Mouse (Mus musculus): ENCODE measurements around the gene BC016579. TPM values are rescaled to one million over a fixed set of nuclear protein-coding genes. Genes with fewer than 3 reads are reported as not detected.

Gene BC016579
- 5.5 TPM in 2 replicates for polyA plus RNA-seq (2015; fragmentation: Nextera tagmentation; extraction: Ambion mirVana)

DNA sequence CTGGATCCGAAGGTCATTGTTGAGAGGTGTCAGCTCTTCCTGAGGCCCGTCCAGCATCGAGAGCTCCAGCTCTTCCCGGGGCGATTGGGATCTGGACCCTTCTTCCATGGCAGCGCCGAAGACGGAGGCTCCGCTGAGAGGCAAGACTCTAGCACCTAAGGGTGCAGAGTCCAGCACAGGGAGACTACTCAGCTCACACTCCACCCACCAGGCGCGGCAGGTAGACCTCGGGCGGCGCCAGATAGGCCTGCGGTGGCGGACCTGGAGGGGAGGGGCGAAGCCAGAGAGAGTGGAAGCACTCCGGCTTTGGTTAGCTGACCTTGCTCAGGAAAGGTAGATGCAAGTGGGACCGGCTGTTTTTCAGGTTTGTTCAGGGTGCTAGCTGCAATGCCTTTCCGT is at the start of gene BC016579:
Gene BC016579, minus strand, starts transcription at position 135 of the 399 bp plus-strand sequence.
- Histone ChIP-seq H3K9ac (ENCODE audit: low read depth, low read length) (peak within 1 kb of the TSS; percentile 70), H3K36me3 (ENCODE audit: control insufficient read depth, insufficient read depth) (no peaks in the 10 kb centered on the region), H3K27me3 (replicated peaks; ENCODE audit: control insufficient read depth, insufficient read depth, low read length) (no peaks in the 10 kb centered on the region), H3K4me2 (replicated peaks; ENCODE audit: low read depth) (peak within 1 kb of the TSS; percentile 70), H3K27ac (ENCODE audit: low read depth, low read length) (peak within 1 kb of the TSS; percentile 93), H3K9me3 (ENCODE audit: control insufficient read depth) (no peaks in the 10 kb centered on the region), H3K4me1 (replicated peaks; ENCODE audit: control insufficient read depth, insufficient read depth, low read length) (peaks cover 4% of the 10 kb centered on the region; the same call in 1 of the 2 replicates), H3K4me3 (ENCODE audit: low read depth, low read length) (peak within 1 kb of the TSS; percentile 60)
- peak; percentile 97 for ATAC-seq
- 6% methylated on average over 20 of the region's 20 CpGs for WGBS
- no peak for TF ChIP-seq CTCF (IDR thresholded peaks at IDR 0.05; ENCODE audit: low read depth)

DNA sequence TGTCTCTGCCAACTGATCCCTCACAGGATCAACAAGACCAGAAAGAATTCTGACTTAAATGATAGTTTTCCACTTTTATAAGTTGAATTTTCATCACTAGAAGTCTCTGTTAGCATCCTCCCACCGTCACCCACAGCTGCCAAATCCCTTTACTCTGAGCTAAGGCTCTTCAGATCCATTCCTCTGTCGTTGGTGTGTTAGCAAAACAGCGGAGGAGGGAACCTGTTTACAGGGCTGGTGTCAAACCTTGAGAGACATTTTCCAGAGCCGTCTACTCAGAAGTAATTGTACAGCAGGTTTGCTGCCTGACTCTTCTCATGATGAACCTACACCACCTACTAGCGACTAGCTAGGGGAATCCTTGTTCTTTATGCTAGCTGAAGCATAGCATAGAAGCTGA is 45.4 kb upstream of the BC016579 start:
- no peak for ATAC-seq
- no peak for TF ChIP-seq CTCF (IDR thresholded peaks at IDR 0.05; ENCODE audit: low read depth)
- no peak overlapping the region for H3K27ac ChIP-seq (ENCODE audit: low read depth, low read length)
- WGBS, result 56% methylated on average over 5 of the region's 5 CpGs
- H3K4me3 ChIP-seq (ENCODE audit: low read depth, low read length), result no peak overlapping the region
- no peaks in the 10 kb centered on the region for H3K27me3 ChIP-seq (replicated peaks; ENCODE audit: control insufficient read depth, insufficient read depth, low read length)
- H3K4me1 ChIP-seq (replicated peaks; ENCODE audit: control insufficient read depth, insufficient read depth, low read length), result no peaks in the 10 kb centered on the region
- H3K36me3 ChIP-seq (ENCODE audit: control insufficient read depth, insufficient read depth), result no peaks in the 10 kb centered on the region
- H3K9me3 ChIP-seq (ENCODE audit: control insufficient read depth), result no peaks in the 10 kb centered on the region
- no peak overlapping the region for H3K9ac ChIP-seq (ENCODE audit: low read depth, low read length)
- no peak overlapping the region for H3K4me2 ChIP-seq (replicated peaks; ENCODE audit: low read depth)

DNA sequence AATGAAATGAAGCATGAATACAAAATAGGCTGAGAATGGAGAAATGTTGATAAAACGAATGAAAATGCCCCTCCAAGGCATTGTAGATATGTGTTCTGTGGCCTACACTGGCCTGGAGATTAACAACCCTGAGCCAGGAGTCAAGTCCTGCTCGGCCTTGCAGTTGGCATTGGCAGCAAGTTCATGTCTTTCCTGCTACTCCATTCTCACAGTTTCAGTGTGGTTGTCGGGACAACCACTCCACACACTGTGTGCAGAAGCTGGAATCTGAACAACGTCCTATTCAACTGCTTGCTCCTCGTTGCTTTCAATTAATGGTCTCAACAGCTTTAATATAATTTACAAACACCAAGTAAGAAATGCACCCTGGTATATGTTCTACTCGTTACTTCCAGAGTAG is 44.1 kb upstream of the BC016579 start:
- ATAC-seq, result no peak
- WGBS, result 79% methylated on average over 6 of the region's 6 CpGs

DNA sequence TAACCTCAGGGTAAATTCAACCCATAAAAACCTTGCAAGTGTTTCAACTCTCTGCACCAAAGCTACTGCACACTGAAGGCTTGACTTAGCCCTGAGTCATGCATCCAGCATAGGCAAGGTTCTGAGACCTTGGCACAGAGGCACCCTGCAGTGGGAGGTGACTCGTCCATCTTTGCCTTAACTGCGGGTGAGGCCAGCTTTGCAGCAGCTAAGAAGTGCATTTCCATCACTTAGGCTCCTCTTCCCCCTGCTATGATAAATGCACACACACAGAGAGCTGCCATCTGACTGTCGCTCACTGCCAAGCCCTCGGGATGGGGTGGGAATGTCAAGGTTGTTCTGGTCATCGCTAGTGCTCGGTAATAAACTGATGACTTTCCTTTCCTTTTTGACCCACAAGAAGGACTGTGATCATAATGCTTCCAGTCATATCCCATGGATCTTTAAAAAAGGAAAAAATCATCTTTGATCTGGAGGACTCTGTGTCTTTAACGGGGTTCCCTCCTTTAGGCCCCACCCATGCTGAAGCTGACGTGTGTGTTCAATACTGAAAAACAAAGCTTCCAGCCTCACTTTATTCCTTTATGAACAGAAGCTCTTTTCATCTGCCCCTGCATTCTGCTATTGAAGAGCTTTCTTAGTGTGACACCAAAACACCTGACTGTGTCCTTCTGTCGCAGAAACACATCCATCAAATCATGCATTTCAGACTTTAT is 41.7 kb upstream of the BC016579 start:
- TF ChIP-seq CTCF (IDR thresholded peaks at IDR 0.05; ENCODE audit: low read depth), result no peak
- ATAC-seq, result no peak
- H3K4me3 ChIP-seq (ENCODE audit: low read depth, low read length), result no peak overlapping the region
- H3K9ac ChIP-seq (ENCODE audit: low read depth, low read length), result no peak overlapping the region
- 71% methylated on average over 9 of the region's 9 CpGs for WGBS
- no peaks in the 10 kb centered on the region for H3K9me3 ChIP-seq (ENCODE audit: control insufficient read depth)
- no peaks in the 10 kb centered on the region for H3K4me1 ChIP-seq (replicated peaks; ENCODE audit: control insufficient read depth, insufficient read depth, low read length)
- no peaks in the 10 kb centered on the region for H3K36me3 ChIP-seq (ENCODE audit: control insufficient read depth, insufficient read depth)
- H3K4me2 ChIP-seq (replicated peaks; ENCODE audit: low read depth), result no peak overlapping the region
- no peaks in the 10 kb centered on the region for H3K27me3 ChIP-seq (replicated peaks; ENCODE audit: control insufficient read depth, insufficient read depth, low read length)
- no peak overlapping the region for H3K27ac ChIP-seq (ENCODE audit: low read depth, low read length)

More for the DNA sequence above, 44.1 kb upstream of the BC016579 start:
- no peak overlapping the region for H3K4me3 ChIP-seq (ENCODE audit: low read depth, low read length)
- no peak overlapping the region for H3K9ac ChIP-seq (ENCODE audit: low read depth, low read length)
- no peaks in the 10 kb centered on the region for H3K9me3 ChIP-seq (ENCODE audit: control insufficient read depth)
- no peaks in the 10 kb centered on the region for H3K27me3 ChIP-seq (replicated peaks; ENCODE audit: control insufficient read depth, insufficient read depth, low read length)
- no peak overlapping the region for H3K4me2 ChIP-seq (replicated peaks; ENCODE audit: low read depth)
- H3K27ac ChIP-seq (ENCODE audit: low read depth, low read length), result no peak overlapping the region
- H3K36me3 ChIP-seq (ENCODE audit: control insufficient read depth, insufficient read depth), result no peaks in the 10 kb centered on the region
- no peaks in the 10 kb centered on the region for H3K4me1 ChIP-seq (replicated peaks; ENCODE audit: control insufficient read depth, insufficient read depth, low read length)
- no peak for TF ChIP-seq CTCF (IDR thresholded peaks at IDR 0.05; ENCODE audit: low read depth)

DNA sequence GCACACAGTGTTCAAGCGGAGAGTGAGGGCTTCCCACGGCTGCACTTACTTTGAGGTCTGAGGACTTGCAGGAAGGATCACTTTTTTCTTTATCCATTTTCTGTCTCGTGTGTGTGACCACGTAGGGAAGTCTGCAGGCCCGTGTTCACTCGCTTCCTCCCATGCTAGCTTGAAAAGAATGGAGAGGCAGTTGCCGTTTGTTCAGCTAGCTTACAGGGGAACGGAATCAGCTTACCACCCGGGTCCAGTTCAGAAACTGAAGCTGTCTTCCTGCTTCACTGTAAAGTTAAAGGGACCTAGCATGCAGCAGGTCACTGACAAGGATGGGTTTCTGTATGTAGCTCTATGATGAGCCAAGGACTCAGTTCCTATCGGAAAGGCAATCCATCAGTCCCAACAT is 39.7 kb upstream of the BC016579 start, which contains the start of gene Tmprss7:
Gene Tmprss7, minus strand, starts transcription at position 101 of the 400 bp plus-strand sequence.
- no peaks in the 10 kb centered on the region for H3K36me3 ChIP-seq (ENCODE audit: control insufficient read depth, insufficient read depth)
- no peak for TF ChIP-seq CTCF (IDR thresholded peaks at IDR 0.05; ENCODE audit: low read depth)
- no peak within 1 kb of the TSS for H3K4me2 ChIP-seq (replicated peaks; ENCODE audit: low read depth)
- ATAC-seq, result no peak
- no peaks in the 10 kb centered on the region for H3K27me3 ChIP-seq (replicated peaks; ENCODE audit: control insufficient read depth, insufficient read depth, low read length)
- no peaks in the 10 kb centered on the region for H3K4me1 ChIP-seq (replicated peaks; ENCODE audit: control insufficient read depth, insufficient read depth, low read length)
- H3K4me3 ChIP-seq (ENCODE audit: low read depth, low read length), result no peak within 1 kb of the TSS
- no peak within 1 kb of the TSS for H3K9ac ChIP-seq (ENCODE audit: low read depth, low read length)
- WGBS, result 79% methylated on average over 10 of the region's 10 CpGs
- H3K9me3 ChIP-seq (ENCODE audit: control insufficient read depth), result no peaks in the 10 kb centered on the region
- no peak within 1 kb of the TSS for H3K27ac ChIP-seq (ENCODE audit: low read depth, low read length)

DNA sequence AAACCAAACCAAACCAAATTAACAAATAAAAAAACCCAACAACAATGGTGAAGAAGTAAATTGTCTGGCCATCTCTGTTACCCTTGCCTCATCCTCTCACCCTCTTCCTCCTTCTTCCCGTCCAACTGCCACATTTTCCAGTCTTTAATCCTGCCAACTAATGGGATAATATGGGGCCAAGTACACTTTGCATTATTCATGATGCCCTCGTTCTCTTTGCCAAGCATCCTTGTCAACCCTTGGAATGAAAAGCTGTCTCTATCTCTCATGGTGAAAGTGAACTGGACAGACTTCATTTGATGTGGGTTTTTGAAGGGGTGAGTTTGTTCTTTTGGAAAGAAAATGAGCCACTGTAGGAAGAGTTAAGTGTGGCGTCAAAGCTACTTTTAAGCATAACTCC is 39.0 kb upstream of the BC016579 start:
- ATAC-seq, result no peak
- Histone ChIP-seq H3K4me2 (replicated peaks; ENCODE audit: low read depth) (no peak overlapping the region), H3K27ac (ENCODE audit: low read depth, low read length) (no peak overlapping the region), H3K9me3 (ENCODE audit: control insufficient read depth) (no peaks in the 10 kb centered on the region), H3K36me3 (ENCODE audit: control insufficient read depth, insufficient read depth) (no peaks in the 10 kb centered on the region), H3K27me3 (replicated peaks; ENCODE audit: control insufficient read depth, insufficient read depth, low read length) (no peaks in the 10 kb centered on the region), H3K4me3 (ENCODE audit: low read depth, low read length) (no peak overlapping the region), H3K9ac (ENCODE audit: low read depth, low read length) (no peak overlapping the region), H3K4me1 (replicated peaks; ENCODE audit: control insufficient read depth, insufficient read depth, low read length) (no peaks in the 10 kb centered on the region)
- TF ChIP-seq CTCF (IDR thresholded peaks at IDR 0.05; ENCODE audit: low read depth), result no peak
- WGBS, result 81% methylated on average over 3 of the region's 3 CpGs

All from intestine, postnatal 0 days (tissue).